Mouse (Mus musculus): Measurements from ENCODE around the gene Psmd6. TPM values are rescaled to one million over a fixed set of nuclear protein-coding genes. Genes with fewer than 3 reads are reported as not detected.

Gene Psmd6
- total RNA-seq, 1 experiment = 187 TPM

DNA sequence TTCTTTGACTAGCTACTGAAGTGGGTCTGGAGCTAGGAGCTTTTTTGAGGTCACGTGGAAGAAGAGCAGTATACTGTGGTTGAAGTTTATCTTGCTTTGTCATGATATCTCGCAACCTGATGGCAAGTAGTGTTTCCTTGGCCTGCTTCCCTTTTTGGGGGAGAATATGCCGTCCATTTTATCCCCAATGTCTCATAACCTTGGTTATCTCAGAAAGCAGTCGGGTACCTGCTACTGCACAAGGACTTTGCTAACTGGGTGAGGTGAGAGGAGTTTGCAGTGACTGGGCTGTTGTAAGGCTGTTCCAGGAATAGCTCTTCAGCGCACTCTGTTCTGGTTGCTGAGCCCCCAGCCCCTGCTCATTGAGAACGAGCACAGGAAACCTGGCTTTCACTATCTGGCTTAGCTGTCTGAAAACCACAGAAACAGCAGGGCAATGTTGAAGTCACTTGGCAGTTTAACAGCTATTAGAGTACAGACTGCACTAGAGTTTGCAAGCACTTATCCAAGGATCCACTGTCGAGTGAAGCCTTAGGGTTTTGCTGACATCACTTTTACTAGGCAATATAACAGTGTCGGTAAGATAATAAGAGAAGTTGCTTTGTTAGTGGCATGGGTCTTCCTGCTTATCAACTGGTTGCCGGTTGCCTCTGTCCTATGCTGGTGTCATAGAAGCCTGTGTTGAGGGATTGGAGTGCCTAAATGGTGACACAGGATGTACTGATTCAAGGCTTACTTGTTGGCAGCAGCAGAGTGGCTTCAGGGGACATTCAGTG is 32.6 kb downstream of the Psmd6 start:
- Histone ChIP-seq H3K36me3 (ENCODE audit: control insufficient read depth, insufficient read depth, low read length, poor library complexity, severe bottlenecking) (no peaks in the 10 kb centered on the region), H3K27ac (ENCODE audit: insufficient read depth, low read depth, low read length, poor library complexity, severe bottlenecking) (no peak overlapping the region), H3K4me3 (ENCODE audit: insufficient read depth in 1 of 2, low read depth in 1 of 2, low read length in 2 of 2, poor library complexity in 1 of 2, severe bottlenecking in 1 of 2) (no peak overlapping the region), H3K4me1 (ENCODE audit: control insufficient read depth in 2 of 2, insufficient read depth in 2 of 2, low read length in 2 of 2, poor library complexity in 1 of 2) (no peaks in the 10 kb centered on the region), H3K9ac (ENCODE audit: insufficient read depth, low read depth, low read length, poor library complexity, severe bottlenecking) (no peak overlapping the region), H3K9me3 (ENCODE audit: control insufficient read depth, insufficient read depth, low read depth, low read length) (no peaks in the 10 kb centered on the region)
- in situ Hi-C loops (cut with MboI; ENCODE audit: low sequenced_read_pairs in 2 of 2, unreplicated experiment in 2 of 2) = no loop called here
- no peak for DNase-seq (ENCODE audit: low read depth, low spot score)
- no peak for TF ChIP-seq CHD2 (IDR thresholded peaks at IDR 0.05; ENCODE audit: low read depth, low read length)
- TF ChIP-seq ZNF384 (IDR thresholded peaks at IDR 0.05; ENCODE audit: low read depth, low read length) = no peak
- no peak for TF ChIP-seq MAFK (IDR thresholded peaks at IDR 0.05; ENCODE audit: insufficient read depth, low read depth, low read length)
- no peak for TF ChIP-seq HCFC1 (IDR thresholded peaks at IDR 0.05; ENCODE audit: borderline replicate concordance, insufficient read depth, low read length)
- TF ChIP-seq ZC3H11A (IDR thresholded peaks at IDR 0.05; ENCODE audit: borderline replicate concordance, low read depth, low read length) = no peak

- H3K9ac ChIP-seq (ENCODE audit: insufficient read depth, low read depth, low read length, poor library complexity, severe bottlenecking) = no peak overlapping the region
- no peaks in the 10 kb centered on the region for H3K4me1 ChIP-seq (ENCODE audit: control insufficient read depth in 2 of 2, insufficient read depth in 2 of 2, low read length in 2 of 2, poor library complexity in 1 of 2)
- no peak overlapping the region for H3K27ac ChIP-seq (ENCODE audit: insufficient read depth, low read depth, low read length, poor library complexity, severe bottlenecking)
- in situ Hi-C loops (cut with MboI; ENCODE audit: low sequenced_read_pairs in 2 of 2, unreplicated experiment in 2 of 2) = no loop called here
- no peaks in the 10 kb centered on the region for H3K9me3 ChIP-seq (ENCODE audit: control insufficient read depth, insufficient read depth, low read depth, low read length)
- TF ChIP-seq ZNF384 (IDR thresholded peaks at IDR 0.05; ENCODE audit: low read depth, low read length) = no peak
- no peak for TF ChIP-seq HCFC1 (IDR thresholded peaks at IDR 0.05; ENCODE audit: borderline replicate concordance, insufficient read depth, low read length)
- TF ChIP-seq CHD2 (IDR thresholded peaks at IDR 0.05; ENCODE audit: low read depth, low read length) = no peak
- TF ChIP-seq ZC3H11A (IDR thresholded peaks at IDR 0.05; ENCODE audit: borderline replicate concordance, low read depth, low read length) = no peak
- TF ChIP-seq MAFK (IDR thresholded peaks at IDR 0.05; ENCODE audit: insufficient read depth, low read depth, low read length) = no peak
- no peak for DNase-seq (ENCODE audit: low read depth, low spot score)
- no peaks in the 10 kb centered on the region for H3K36me3 ChIP-seq (ENCODE audit: control insufficient read depth, insufficient read depth, low read length, poor library complexity, severe bottlenecking)
- no peak overlapping the region for H3K4me3 ChIP-seq (ENCODE audit: insufficient read depth in 1 of 2, low read depth in 1 of 2, low read length in 2 of 2, poor library complexity in 1 of 2, severe bottlenecking in 1 of 2)
Observed at GRCm38 (mm10) chr14:14087348-14087747, 33.4 kb downstream of the Psmd6 start.

DNA sequence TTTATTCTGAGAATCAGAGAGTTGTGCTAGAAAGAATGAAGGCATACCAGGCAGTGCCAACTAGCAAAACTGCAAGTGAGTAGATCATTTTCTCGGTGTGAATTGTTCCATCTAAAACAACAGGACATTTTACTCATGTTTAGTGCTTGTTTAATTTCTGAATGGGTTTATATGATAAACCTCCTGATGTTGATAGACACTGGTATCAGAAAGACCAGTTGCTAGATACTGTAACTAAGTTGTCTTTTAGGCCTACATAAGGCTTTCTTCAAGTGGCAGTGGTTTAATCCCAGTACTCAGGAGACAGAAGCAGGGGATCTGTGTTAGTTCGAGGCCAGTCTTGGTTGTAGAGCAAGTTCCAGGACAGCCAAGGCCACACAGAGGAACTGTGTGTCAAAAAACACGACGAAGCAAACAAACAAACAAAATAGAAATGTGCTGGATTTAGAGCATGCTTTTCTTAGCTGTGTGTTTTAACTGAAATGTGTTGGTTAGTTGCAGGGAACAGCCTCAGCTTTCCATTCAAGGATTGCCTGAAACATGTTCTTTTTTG is 34.0 kb downstream of the Psmd6 start:
- H3K36me3 ChIP-seq (ENCODE audit: control insufficient read depth, insufficient read depth, low read length, poor library complexity, severe bottlenecking) = no peaks in the 10 kb centered on the region
- no peak for DNase-seq (ENCODE audit: low read depth, low spot score)
- no peaks in the 10 kb centered on the region for H3K9me3 ChIP-seq (ENCODE audit: control insufficient read depth, insufficient read depth, low read depth, low read length)
- TF ChIP-seq ZC3H11A (IDR thresholded peaks at IDR 0.05; ENCODE audit: borderline replicate concordance, low read depth, low read length) (no peak), CHD2 (IDR thresholded peaks at IDR 0.05; ENCODE audit: low read depth, low read length) (no peak), MAFK (IDR thresholded peaks at IDR 0.05; ENCODE audit: insufficient read depth, low read depth, low read length) (no peak), HCFC1 (IDR thresholded peaks at IDR 0.05; ENCODE audit: borderline replicate concordance, insufficient read depth, low read length) (no peak)
- in situ Hi-C loops (cut with MboI; ENCODE audit: low sequenced_read_pairs in 2 of 2, unreplicated experiment in 2 of 2) = no loop called here
- H3K4me1 ChIP-seq (ENCODE audit: control insufficient read depth in 2 of 2, insufficient read depth in 2 of 2, low read length in 2 of 2, poor library complexity in 1 of 2) = no peaks in the 10 kb centered on the region
- no peak overlapping the region for H3K4me3 ChIP-seq (ENCODE audit: insufficient read depth in 1 of 2, low read depth in 1 of 2, low read length in 2 of 2, poor library complexity in 1 of 2, severe bottlenecking in 1 of 2)
- no peak overlapping the region for H3K9ac ChIP-seq (ENCODE audit: insufficient read depth, low read depth, low read length, poor library complexity, severe bottlenecking)
- no peak overlapping the region for H3K27ac ChIP-seq (ENCODE audit: insufficient read depth, low read depth, low read length, poor library complexity, severe bottlenecking)

- TF ChIP-seq CHD2 (IDR thresholded peaks at IDR 0.05; ENCODE audit: low read depth, low read length) = no peak
- no peak for TF ChIP-seq ZC3H11A (IDR thresholded peaks at IDR 0.05; ENCODE audit: borderline replicate concordance, low read depth, low read length)
- no peak for TF ChIP-seq ZNF384 (IDR thresholded peaks at IDR 0.05; ENCODE audit: low read depth, low read length)
- no peak for TF ChIP-seq MAFK (IDR thresholded peaks at IDR 0.05; ENCODE audit: insufficient read depth, low read depth, low read length)
- no peak for TF ChIP-seq HCFC1 (IDR thresholded peaks at IDR 0.05; ENCODE audit: borderline replicate concordance, insufficient read depth, low read length)
- in situ Hi-C loops (cut with MboI; ENCODE audit: low sequenced_read_pairs in 2 of 2, unreplicated experiment in 2 of 2) = no loop called here
- no peak overlapping the region for H3K4me3 ChIP-seq (ENCODE audit: insufficient read depth in 1 of 2, low read depth in 1 of 2, low read length in 2 of 2, poor library complexity in 1 of 2, severe bottlenecking in 1 of 2)
- no peaks in the 10 kb centered on the region for H3K36me3 ChIP-seq (ENCODE audit: control insufficient read depth, insufficient read depth, low read length, poor library complexity, severe bottlenecking)
- no peak overlapping the region for H3K9ac ChIP-seq (ENCODE audit: insufficient read depth, low read depth, low read length, poor library complexity, severe bottlenecking)
- no peaks in the 10 kb centered on the region for H3K9me3 ChIP-seq (ENCODE audit: control insufficient read depth, insufficient read depth, low read depth, low read length)
- no peak overlapping the region for H3K27ac ChIP-seq (ENCODE audit: insufficient read depth, low read depth, low read length, poor library complexity, severe bottlenecking)
- DNase-seq (ENCODE audit: low read depth, low spot score) = no peak
- H3K4me1 ChIP-seq (ENCODE audit: control insufficient read depth in 2 of 2, insufficient read depth in 2 of 2, low read length in 2 of 2, poor library complexity in 1 of 2) = no peaks in the 10 kb centered on the region
Observed at GRCm38 (mm10) chr14:14083811-14084210, 37.0 kb downstream of the Psmd6 start.
